Mouse (Mus musculus) heart, adult 11 months (tissue): ENCODE data around the gene Plcd3.

Experiments
- DNase-seq: peaks from one replicate; pipeline ENCODE4 v3.0.0; 2022

The Plcd3 gene

DNA sequence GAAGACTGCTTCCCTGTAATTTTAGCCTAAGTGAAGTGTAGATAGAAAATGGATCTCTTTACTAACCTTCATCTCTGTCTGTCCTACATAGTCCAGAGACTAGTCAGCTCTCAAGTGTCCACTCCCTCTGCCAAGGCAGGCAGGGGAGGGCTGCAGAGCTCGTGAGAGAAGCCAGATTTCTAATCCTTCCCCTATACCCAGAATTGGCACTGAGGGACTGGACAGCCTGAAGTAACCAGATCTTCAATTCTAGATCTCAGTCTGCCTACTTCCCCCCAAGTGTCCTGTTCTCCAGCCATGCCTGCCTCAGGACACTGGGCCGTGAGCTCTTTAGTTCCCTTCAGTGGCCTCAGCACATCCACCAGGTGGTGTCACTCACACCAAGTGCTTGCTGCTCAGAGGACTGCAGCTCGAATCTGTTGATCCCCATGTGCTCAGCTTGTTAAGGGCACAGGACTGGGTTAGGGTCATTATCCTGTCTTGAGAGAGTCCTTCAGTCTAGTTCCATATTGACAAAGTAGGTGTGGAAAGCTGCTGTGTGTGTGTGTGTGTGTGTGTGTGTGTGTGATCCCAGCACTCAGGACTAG, 42.9 kb downstream of the Plcd3 start:
- DNase-seq: peak; percentile 93

GRCm38 (mm10) chr11:103056636-103057035, 44.8 kb downstream of the Plcd3 start:
- peak; percentile 91 for DNase-seq

GRCm38 (mm10) chr11:103054798-103055197, 46.7 kb downstream of the Plcd3 start:
- DNase-seq: peak; percentile 95

- DNase-seq: peak; percentile 95
Observed at GRCm38 (mm10) chr11:103053191-103054076, 48.0 kb downstream of the Plcd3 start.

DNA sequence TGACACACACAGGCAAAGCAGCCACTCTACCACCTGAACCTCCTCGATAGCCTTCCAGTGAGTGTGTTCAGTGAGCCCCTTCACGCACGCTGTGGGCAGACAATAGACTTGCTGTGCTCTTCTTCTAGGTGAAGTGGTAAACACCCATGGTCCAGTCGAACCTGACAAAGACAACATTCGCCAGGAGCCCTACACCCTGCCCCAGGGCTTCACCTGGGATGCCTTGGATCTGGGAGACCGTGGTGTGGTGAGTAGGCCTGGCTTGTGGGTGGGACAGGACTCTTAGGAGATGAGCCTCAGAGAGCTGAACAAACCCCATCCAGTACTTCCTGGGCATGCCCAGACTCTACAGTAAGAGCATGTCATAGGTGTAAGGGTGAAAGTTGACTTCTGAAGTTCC, 49.4 kb downstream of the Plcd3 start:
- peak; percentile 93 for DNase-seq

- DNase-seq: peak; percentile 99
Observed at GRCm38 (mm10) chr11:103051249-103051691, 50.2 kb downstream of the Plcd3 start.

GRCm38 (mm10) chr11:103050153-103050552, 51.3 kb downstream of the Plcd3 start:
- DNase-seq: peak; percentile 97

DNA sequence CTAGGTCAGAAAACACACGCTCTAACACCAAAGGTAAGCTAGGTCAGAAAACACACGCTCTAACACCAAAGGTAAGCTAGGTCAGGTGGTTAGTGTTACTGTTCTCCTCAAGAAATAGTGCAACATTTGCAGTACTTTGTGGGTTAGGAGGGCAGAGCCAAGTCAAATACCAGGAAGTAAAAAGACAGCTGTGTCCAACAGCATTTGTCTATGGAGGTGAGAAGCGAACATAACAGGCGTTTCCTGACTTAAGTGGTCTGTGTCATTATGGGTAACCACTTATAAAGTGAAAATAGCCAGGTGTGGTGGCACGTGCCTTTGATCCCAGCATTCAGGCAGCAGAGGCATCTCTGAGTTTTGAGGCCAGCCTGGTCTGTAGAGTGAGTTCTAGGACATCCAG, 51.8 kb downstream of the Plcd3 start:
- DNase-seq: no peak

GRCm38 (mm10) chr11:103046286-103046685, 55.2 kb downstream of the Plcd3 start:
- DNase-seq: no peak

- DNase-seq: no peak
Observed at GRCm38 (mm10) chr11:103043982-103044381, 57.5 kb downstream of the Plcd3 start.

DNA sequence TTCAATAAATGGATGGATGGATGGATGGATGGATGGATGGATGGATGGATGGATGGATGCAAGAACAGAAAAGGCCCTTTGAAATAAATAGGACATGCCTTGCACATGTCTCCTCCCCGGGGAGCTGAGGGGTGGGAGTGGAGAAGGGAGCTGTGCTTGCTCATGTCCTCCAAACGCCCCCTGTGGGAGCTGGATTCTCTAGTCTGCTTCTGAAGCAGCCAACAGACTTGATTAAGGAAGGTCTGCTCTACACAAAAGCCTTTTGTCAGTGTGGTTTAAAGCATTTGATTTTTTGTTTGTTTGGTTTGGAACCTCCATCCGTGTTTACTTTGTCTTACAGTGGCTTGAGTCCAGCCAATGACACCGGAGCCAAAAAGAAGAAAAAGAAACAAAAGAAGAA, 58.6 kb downstream of the Plcd3 start:
- DNase-seq: no peak

GRCm38 (mm10) chr11:103038037-103038436, 63.4 kb downstream of the Plcd3 start:
- no peak for DNase-seq

DNA sequence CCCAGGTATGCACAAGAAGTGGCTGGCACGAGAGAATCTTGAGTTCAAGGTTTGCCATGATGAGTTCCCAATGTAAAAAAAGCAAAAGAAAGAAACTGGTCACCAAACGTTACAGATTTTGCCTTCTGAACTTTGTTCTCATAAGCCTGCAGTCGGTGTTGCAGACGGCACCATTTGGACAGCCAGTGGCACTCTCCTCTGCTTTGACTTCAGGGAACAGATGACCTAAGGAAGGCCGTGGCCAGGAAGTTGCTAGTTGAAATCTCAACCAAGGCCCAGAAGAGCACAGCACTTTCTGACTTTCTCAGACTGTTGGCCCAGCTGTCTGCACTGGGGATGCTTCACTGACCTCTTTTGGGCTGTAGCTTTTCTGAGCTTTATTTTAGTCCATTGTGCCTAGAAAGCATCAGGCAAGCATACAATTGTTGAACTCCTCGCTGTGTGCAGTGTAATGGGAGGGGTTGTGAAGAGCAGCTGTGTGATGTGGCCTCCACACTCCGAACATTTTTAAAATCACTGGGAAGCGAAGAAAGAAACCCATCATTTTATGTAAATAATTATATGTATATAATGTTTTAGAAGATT, 64.5 kb downstream of the Plcd3 start:
- DNase-seq: no peak

GRCm38 (mm10) chr11:103035007-103035406, 66.5 kb downstream of the Plcd3 start:
- DNase-seq: no peak

DNA sequence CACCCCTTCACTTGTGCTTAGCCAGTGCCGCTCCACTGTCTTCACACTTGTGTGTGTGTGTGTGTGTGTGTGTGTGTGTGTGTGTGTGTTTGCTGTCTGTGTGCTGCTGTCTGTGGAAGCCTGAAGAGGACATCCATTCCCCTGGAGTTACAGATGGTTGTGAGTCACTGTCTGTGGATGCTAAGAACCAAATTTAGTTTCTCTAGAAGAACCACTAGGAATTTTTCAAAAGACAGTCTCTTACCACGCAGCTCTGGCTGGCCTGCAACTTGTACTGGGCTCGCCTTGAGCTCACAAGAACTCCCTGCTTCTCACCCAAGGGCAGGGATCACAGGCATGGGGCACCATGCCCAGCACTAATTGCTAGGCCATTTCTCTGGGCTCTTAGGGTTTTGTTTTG, 68.4 kb downstream of the Plcd3 start:
- DNase-seq: no peak

- DNase-seq: peak; percentile 100
Observed at GRCm38 (mm10) chr11:103028176-103028891, 73.1 kb downstream of the Plcd3 start, which contains the start of the genes Nmt1 and Dcakd. Gene Nmt1 (plus strand): TSS chr11:103028190. Gene Dcakd (minus strand): TSS chr11:103028333.

GRCm38 (mm10) chr11:103027570-103028175, 73.8 kb downstream of the Plcd3 start:
- DNase-seq: no peak

- DNase-seq: peak; percentile 94
Observed at GRCm38 (mm10) chr11:103026901-103027300, 74.6 kb downstream of the Plcd3 start.

DNA sequence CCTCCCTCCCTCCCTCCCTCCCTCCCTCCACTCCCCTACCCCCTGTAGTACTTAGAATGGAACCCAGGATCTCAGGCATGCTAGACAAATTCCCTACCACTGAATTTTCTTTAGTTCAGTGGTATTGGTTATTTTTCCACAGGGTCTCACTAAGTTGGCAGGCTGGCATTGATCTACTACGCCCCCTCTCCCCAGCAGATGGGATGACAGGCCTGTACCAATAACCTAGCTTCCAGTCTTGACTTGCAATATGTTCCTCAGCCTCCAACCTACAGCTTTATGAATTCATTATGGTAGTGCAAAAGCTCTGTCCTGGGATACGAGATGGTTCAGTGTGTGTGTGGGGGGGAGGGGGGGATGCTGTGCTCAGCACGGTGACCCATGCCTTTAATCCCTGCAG, 77.5 kb downstream of the Plcd3 start:
- DNase-seq: no peak

DNA sequence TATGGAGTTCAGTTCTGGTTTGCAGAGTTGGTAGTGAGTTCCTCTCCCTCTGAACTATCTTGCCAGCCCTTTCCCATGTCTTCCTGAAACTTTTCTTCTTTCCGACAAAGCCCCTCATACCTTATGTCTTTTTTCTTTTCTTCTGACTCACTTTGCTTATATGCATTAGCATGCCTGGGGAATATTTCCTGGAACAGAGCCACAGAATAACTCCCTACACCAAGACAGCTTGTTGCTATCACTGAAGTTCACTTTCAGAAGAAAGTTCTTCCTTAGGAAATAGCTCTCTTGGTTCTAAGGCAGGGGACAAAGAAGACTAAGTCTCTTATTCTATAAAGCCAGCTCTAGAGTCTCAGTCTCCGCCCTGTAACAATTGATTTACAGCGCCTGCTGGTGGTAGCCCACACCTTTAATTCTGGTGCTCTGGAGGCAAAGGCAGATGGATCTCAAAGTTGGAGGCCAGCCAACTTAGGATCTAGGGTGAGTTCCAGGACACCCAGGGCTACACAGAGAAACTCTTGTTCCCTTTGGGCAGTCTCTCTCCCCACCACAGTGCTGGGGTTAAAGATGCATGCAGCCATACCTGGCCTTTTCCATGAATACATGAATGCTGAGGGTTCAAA, 80.6 kb downstream of the Plcd3 start:
- DNase-seq: peak; percentile 87
